Mouse (Mus musculus): Measurements from ENCODE around the gene D930048N14Rik.
"Not testable (repeated sequence)": the region's sequence is repeated elsewhere in the genome, so short reads cannot be mapped to it uniquely, and the experiment has no call there.

Gene D930048N14Rik

DNA sequence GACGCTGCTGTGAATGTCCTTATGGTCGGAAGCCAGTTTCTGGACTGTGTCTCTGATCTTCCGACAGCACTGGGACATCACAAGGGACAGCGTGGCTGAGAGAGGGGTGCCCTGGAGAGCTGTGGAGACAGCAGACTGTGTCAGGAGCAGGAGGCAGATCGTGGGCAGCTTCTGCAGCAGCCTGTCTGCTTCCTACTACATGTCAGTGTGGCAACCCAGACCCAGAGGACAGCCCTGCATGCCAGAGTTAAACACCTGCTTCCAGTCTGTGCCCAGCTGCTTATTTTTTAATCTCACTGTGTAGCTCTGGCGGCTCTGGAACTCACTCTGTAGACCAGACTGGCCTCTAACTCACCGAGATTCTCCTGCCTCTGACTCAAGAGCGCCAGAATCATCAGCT lies 22.8 kb upstream of the D930048N14Rik start:
- no peak for DNase-seq (ENCODE audit: low spot score)

DNA sequence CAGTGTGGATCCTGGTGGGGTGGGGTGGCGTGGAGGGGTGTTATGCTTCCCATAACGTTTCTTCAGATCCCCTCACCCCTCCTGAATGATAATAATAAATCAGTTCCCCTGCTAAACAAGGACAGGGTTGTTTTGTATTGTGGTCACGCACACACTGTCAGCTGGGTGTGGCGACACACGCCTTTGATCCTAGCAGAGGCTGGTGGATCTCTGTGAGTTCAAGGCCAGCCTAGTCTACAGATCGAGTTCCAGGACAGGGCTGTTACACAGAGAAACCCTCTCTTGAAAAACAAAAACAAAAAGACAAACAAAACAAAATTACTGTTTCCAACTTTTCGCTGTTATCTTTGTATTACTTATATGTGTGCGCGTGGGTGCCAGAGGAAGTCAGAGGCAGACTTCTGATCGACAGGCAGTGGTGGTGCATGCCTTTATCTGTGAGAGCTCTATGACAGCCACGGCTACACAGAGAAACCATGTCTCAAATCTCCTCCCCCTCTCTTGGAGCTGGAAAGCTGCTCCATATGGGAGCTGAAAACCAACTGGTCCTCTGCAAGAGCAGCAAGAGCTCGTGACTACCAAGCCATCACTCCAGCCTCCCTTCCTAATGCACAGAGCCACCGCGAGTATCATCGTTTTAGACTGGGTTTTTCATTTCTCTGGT lies 21.0 kb upstream of the D930048N14Rik start:
- no peak for DNase-seq (ENCODE audit: low spot score)

DNA sequence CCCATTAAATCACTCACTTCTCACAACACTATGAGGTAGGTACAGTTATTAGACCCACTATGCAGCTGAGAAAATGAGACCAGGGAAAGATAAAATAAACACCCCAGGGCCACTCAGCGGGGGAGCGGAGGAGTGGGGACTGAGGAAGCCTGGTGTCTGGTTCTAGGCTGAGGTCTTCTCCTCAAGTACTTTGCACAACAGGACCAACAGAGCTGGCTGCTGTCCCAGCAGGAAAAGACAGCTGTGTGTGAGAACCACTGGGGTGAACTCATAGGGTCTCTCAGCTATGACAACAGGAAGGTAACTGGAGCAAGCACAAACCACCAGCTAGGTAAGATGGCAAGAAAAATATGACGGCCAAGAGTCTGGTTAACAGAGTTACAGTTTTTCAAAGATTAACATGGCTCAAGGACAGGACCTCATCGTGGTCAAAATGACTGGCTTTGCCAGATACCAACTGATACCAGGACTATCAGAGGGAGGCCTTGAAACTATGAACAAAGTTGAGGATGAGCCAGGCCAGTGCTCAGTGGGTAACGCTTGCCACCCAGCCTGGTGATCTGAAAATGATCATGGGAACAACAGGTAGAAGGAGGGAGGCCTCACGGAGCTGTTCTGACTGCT lies 18.5 kb upstream of the D930048N14Rik start:
- DNase-seq (ENCODE audit: low spot score): no peak

DNA sequence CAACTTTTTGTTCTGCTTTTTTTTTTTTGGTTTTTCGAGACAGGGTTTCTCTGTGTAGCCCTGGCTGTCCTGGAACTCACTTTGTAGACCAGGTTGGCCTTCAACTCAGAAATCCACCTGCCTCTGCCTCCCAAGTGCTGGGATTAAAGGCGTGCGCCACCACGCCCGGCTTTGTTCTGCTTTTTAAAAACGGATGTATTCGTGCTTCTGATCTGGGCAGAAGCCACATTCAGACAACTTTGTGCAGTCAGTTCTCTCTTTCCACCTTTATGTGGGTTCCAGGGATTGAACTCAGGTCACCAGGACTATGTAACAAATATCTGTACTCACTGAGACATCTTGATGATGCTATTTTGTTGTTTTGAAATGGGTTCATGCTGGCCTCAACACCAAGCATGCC lies 17.6 kb upstream of the D930048N14Rik start:
- DNase-seq (ENCODE audit: low spot score): not testable (repeated sequence)

DNA sequence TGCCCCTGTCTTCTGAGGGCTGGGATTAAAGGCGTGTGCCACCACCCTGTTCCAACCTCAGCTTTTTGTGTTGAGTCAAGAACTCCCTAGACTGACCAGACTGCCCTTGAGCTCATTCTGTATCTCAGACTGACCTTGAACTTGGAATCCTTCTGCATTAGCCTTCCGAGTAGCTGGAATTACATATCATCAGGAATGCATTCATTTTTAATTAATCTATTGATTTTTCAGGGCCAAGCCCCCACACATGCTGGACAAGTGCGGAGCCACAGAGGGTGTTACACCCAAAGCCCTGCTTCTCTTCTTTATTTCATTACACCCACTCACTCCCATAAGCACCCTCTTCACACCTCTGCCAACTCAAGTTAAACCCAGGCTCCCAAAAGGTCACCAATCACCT lies 17.0 kb upstream of the D930048N14Rik start:
- DNase-seq (ENCODE audit: low spot score): no peak

DNA sequence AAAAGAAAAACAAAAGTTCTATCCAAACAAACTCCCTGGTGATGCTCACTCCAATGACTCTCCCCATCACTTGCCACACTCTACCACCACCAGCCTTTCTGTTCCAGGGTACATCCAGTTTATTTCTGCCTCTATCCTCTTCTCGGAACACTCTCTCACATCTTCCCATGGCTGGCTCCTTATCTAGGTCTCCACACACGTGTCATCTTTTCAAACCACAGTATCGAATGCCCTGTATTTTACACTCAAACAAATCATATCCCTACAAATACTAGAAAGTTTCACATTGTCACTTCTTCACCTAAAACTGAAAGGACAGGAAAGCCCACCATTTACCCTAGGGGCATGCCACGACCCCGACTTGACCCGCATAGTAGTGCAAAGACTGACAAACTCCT lies 15.6 kb upstream of the D930048N14Rik start:
- DNase-seq (ENCODE audit: low spot score): no peak

DNA sequence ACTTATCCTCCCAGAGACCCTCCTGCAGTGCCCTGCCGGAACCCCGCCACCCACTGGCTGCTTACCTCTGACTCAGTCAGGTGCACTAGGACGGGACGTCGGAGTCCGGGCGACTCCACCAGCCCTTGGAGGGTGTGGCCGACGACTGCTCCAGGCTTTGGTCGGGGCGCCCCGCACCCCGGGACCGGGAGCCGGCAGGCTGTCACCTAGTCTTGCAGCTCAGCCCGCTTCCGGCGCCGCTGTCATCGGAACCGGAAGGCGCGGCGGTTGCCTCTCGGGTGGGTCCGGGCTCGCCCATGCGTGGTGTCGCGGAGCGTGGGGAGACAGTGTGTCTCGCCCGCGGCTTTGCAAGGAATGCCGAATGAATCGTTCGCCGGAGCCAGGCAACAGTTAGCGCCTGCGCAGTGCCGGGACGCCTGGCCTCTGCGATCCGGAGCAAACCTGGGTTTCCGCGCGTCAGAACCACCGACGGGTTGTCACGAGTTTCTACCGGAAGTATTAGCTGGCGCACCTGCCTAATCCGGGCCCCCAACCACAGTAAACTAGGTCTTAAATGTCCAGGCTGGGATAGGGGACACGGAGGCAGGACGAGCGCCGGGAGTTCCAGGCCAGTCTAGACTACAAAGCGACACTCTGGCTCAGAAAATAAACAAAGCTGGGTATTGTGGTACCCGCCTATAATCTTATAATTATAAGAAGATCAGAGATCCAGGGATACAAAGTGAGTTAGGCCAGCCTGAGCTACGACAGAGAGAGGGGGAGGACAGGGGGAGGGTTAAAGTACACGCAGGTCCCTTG lies 15.0 kb upstream of the D930048N14Rik start, which contains the start of gene Rmnd5b:
Rmnd5b (minus strand) TSS at position 372 of the 798 bp plus-strand sequence.
- peak; percentile 92 for DNase-seq (ENCODE audit: low spot score)

DNA sequence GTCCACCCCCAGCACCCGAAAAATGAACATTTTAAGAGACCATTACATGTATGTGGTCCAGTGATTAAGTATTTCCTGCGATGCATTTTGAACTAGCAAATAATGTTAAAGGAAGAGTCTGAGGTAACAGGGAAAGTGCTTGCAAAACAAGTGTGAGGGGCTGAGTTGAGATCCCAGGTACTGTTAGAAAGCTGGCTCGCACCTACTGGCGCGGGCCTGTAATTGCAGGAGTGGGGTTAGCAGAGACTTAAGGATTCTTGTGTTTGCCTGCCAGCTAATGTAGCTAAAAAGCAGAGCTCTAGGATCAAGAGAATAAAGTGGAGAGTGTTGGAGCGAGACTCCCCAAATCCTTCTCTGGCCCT lies 14.4 kb upstream of the D930048N14Rik start:
- no peak for DNase-seq (ENCODE audit: low spot score)

DNA sequence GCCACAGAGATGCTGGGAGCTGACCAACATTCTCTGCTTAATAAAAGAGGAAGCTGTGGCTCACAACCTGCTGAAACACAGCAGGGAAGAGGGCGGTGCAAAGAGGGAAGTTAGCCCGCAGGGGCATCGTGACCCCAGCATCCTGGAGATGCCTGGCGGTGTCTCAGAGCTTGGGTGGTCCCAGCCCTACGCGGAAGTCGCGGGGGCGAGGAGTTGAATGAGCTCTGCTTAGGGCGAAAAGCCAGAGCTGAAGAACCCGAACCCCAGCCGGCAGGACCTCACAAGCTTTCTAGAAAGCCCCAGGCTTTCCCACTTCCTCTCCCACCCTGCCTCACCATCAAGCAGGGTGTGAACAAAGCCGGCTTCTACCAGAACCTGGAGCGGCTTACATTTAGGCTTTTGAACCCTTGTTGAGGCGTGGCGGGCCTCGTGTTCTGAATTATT lies 12.8 kb upstream of the D930048N14Rik start:
- peak; percentile 65 for DNase-seq (ENCODE audit: low spot score)

DNA sequence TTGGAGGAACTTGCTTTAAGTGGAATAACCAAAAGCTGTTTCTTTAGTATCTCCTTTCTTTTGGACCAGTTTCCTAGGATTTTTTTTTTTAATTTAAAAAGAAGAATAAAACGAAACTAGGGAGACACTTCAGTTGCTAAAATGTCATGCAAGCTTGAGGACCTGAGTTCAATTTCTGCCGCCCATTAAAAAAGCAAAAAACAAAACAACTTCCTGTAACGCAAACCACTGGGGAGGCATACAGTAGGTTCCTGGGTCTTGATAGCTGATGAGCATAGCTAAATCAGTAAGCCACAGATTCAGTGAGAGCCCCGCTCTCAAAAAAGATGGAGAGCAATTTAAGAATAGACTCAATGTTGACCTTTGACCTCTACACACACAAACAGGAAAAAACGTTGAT lies 12.3 kb upstream of the D930048N14Rik start:
- no peak for DNase-seq (ENCODE audit: low spot score)

DNA sequence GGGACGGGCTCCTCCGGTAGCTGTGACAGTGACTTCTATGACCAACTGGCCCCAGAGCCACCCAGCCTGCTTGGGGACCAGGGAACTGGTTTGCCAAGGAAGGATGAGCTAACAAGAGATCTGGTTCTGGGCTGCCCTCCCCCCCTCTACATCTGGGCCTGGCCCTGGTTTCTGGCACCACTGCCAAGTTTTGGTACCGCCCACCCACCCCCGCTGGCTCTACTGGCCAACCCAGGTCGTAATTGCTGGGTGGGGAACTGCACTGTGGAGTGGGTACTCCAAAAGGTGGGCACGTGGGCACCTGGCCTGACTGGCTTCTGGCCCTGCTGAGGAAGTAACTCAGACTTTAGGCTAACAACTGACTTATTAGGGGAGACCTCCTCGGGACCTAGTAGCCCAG lies 10.0 kb upstream of the D930048N14Rik start:
- DNase-seq (ENCODE audit: low spot score): no peak

DNA sequence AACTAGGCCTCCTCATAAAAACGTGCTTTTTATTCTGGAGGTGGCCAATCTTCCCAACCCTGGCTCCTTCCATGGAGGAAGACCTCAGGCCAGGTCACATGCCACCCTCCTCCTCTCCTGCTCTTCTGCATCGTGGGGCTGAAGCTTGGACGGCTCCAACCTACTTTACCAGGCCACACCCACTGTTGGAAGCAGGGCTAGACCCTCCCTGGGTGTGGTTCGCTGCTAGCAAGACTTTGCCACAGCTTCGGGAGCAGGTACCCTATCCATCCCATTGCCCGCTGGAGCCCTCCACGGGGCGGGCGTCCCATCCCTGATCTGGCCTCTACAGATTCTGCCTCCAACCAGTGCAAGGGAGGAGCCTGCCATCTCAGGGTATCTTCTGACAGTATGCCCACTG lies 7.6 kb upstream of the D930048N14Rik start:
- no peak for DNase-seq (ENCODE audit: low spot score)

DNA sequence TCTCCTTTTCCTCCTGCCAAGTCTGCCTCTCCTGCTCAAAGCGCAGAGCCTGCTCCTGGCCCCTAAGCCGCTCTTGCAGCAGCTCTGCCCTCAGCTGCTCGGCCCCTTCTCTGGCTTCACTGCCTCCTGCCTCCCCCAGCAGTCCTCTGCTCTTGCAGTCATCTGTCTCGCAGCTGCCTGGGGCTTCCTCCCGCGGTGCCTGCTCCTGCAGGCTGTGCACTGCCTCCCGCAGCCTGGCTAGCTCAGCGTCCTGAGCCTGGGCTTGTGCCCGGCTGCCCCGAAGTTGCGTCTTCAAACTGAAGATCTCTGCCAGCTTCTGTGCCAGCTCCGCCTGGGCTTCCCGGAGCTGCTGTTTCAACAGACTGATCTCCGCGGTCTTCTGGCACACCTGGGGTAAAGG lies 7.0 kb upstream of the D930048N14Rik start:
- no peak for DNase-seq (ENCODE audit: low spot score)

DNA sequence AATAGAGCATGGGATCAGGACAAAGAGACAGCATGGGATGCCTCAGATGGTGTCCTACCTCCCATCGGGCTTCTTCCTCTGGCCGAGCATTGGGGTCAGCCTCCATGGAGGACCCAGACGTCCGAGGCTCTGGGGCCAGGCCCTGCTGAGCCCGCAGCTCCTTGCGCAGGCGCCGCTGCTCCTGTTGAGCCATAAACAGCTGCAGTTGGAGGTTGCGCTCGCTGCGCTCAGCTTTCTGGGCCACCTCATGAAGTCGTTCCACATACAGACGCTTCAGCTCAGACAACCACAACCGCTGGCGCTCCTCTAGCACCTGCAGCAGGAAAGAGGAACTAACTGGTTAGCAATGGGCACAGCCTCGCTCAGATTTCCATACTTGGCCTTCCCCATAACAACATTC lies 6.5 kb upstream of the D930048N14Rik start:
- DNase-seq (ENCODE audit: low spot score): no peak

DNA sequence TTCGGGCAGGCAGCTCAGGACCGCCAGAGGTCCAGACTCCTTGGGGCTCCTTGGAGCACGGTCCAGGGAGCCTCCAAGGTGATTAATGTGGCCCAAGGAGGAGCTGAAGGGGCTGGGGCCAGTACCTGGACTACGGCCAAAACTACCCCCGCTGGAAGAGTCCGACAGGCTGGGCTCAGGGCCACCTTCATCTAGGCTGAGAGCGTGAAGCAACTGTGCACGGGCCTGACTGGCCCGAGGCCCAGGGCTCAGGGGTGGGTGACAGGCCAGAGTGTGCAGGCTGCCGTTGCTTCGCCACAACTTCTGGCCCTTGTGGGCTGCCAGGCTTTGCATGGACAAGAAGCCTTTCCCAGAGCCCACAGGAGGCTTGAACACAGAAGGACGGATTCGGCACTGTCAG lies 5.5 kb upstream of the D930048N14Rik start:
- DNase-seq (ENCODE audit: low spot score): no peak

DNA sequence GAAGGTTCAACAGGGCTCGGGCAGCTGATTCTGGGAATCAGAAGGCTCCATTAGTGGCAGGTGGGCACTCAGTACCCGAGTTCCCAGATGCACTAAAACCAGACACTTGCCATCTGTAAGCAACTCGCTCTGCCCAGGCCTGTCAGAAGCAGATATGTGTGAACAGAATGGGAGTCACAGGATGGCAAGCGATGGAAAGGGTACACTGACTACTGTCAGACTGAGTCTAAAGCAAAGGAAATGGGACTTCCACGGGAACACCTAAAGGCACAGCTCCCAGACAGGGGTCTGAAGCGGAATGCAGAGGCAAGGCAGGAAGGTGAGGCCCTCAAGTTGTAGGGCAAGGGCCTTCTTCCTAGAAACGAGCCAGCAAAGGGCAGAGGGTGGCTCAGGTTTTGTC lies 4.5 kb upstream of the D930048N14Rik start:
- DNase-seq (ENCODE audit: low spot score): no peak

DNA sequence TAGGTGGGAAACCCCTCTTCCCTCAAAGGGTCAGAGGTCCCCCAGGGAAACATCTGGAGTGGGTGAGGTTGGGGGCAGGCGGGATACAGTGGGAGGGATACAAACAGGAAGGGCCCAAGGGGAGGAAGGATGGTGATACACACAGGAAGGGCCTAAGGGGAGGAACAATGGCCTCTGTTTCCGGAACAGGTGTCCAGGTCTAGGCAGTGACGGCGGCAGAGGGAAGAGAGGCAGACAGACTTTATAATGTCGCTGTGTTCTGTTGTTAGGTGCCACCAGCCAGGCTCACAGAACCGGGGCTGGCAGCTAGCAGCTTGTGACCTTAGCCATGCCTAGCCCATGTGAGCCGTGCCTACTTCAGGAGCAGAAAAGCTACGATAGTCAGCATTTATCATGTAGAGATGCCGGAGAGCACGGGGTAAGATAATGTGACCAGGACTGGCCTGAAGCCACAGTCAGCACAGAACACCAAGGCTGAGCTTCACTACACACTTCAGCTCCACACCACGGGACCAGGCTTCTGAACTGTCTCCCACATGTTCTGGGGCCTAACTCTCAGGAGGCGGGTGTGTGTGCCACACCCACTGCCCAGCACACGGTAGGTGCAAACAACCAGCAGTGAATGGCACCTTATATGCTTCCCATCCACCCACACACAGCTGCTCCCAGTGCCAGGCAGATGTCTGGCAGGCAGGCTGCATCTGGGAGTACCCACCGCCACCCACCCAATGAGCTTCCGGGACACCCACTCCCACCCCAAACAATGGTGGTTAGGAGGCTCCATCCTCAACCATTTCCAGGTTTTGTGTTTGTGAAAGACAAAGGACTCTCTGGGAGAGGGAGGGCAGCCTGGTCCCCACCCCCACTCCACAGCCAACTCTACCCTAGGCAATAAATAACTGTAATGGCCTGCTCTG lies 3.7 kb upstream of the D930048N14Rik start:
- no peak for DNase-seq (ENCODE audit: low spot score)

DNA sequence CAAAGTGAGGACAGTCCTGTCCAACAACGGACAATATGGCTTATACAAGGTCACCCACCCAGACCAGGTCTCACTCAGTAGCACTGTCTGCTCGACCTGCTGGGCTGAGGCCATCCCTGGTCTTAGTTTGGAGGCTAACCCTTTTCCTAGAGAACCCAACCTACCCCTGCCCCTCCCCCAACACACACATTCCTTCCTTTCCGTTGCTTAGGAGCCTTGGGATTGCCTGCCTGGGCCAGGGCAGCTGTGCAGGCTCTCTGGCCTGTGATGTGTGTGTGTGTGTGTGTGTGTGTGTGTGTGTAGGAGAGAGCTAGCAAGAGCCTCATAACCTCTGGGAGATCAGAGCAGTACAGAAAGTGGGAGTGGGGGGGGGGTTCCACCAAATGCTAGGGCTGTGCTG lies 2.2 kb upstream of the D930048N14Rik start:
- peak; percentile 58 for DNase-seq (ENCODE audit: low spot score)

DNA sequence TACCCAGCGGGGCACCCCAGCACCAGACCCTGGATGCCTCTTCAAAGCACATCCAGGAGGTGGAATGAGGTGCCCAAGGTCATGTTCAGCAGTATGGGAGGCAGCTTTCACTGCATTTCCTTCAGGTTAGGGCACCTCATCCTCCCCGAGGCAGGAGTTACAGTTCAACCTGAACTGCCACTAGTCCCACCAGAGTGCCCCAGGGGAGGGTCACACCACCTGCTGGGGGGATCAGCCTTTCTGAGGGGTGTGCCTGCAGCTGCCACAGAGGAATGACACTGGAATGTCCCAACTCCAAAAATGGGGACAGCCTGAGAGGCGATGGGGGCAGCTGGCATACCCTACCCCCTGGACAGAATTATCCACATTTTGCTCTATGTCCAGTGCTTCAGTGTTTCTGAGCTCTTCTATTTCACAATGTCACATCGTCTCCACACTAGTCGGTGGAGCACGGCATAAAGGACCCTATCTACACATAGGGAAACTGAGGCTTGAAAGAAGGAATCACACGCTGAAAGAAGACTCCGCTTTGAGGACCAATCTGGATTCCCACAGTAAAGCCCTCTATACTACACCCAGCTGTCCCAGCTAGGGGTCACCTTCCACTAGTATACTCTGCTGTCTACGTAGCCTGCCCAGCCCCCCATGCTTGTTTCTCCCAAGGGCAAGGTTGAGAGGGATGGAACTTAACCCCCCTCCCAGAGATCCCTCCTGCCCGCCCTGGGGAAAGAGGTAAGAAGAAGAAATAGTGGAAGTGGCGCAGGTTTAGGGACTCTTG lies 1.5 kb upstream of the D930048N14Rik start:
- no peak for DNase-seq (ENCODE audit: low spot score)

DNA sequence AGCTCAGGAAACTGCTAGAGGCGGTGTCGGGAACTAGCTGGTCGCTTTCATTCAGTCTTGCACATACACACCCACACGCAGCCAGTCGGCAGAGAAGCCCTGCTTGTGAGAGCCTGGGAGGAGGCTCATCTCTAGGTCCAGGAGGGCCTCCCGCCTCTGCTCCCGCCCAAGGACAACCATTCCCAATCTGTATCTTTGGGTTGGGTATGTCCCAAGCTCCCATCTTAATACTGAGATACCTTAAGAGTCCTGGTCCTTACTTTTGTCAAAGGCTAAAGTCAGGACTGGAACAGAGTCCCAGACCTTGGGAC lies 910 bp upstream of the D930048N14Rik start:
- peak; percentile 50 for DNase-seq (ENCODE audit: low spot score)

DNA sequence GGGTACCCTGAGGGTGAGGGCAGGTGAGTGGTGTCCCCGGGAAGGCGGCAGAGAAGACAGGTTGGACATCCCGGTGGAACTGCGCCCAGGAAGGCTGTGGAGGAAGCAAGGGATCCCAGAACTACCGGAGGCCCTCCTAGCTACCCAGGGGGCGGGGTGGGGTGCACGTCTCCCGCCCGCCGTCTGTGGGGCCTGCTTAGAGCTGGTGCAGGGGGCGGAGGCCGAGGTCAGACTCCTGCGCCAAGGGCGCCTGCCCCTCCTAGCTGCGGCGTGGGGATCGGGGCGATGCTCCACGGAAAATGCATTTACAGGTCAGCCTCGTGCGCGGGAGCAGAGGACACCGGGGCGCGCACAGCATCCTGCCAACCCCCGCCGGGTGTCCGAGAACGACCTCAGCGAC lies 493 bp upstream of the D930048N14Rik start:
- DNase-seq (ENCODE audit: low spot score): no peak
